Mouse (Mus musculus) embryonic facial prominence, embryonic 11.5 days (tissue): Measurements from ENCODE around the gene Arid5a. TPM values are rescaled to one million over a fixed set of nuclear protein-coding genes. Genes with fewer than 3 reads are reported as not detected.

Experiments used
- ATAC-seq: fragments of 200-750 bp; cut with Nextera tagmentation; replicated peaks from 2 replicates; pipeline ENCODE4 v1.8.0; 2017; ENCODE audit warnings: low read depth; ENCODE audit not compliant: insufficient number of reproducible peaks, low FRiP score, low TSS enrichment
- DNase-seq: peaks from one replicate; pipeline ENCODE4 v3.0.0-alpha.2; 2015; ENCODE audit warnings: low spot score
- H3K27ac ChIP-seq: fragments of 300-500 bp; sonication (generic); replicated peaks from 2 replicates; pipeline ENCODE4 v1.5.1; 2014; ENCODE audit warnings: mild to moderate bottlenecking, low read depth, low read length, control low read depth
- H3K27me3 ChIP-seq: fragments of 300-500 bp; sonication (generic); 2 replicates; pipeline ENCODE4 v1.6.1; 2014; ENCODE audit warnings: mild to moderate bottlenecking, low read length, moderate library complexity, mixed read lengths; ENCODE audit not compliant: control insufficient read depth, insufficient read depth
- H3K36me3 ChIP-seq: fragments of 300-500 bp; sonication (generic); replicated peaks from 2 replicates; pipeline ENCODE4 v1.6.1; 2014; ENCODE audit warnings: low read depth, mild to moderate bottlenecking, low read length, moderate library complexity, mixed read lengths; ENCODE audit not compliant: control insufficient read depth, insufficient read depth
- H3K4me1 ChIP-seq: fragments of 300-500 bp; sonication (generic); 2 replicates; pipeline ENCODE4 v1.6.1; 2014; ENCODE audit warnings: low read length, mixed read lengths; ENCODE audit not compliant: control insufficient read depth, insufficient read depth
- H3K4me2 ChIP-seq: fragments of 300-500 bp; sonication (generic); 2 replicates; pipeline ENCODE4 v1.6.1; 2014; ENCODE audit warnings: low read depth, mild to moderate bottlenecking, control low read depth, low read length, moderate library complexity
- H3K4me3 ChIP-seq: fragments of 300-500 bp; sonication (generic); 2 replicates; pipeline ENCODE4 v1.5.1; 2014; ENCODE audit warnings: low read depth, low read length, control low read depth
- H3K9ac ChIP-seq: fragments of 300-500 bp; sonication (generic); replicated peaks from 2 replicates; pipeline ENCODE4 v1.6.1; 2014; ENCODE audit warnings: mild to moderate bottlenecking, control low read depth, low read length
- H3K9me3 ChIP-seq: fragments of 300-500 bp; sonication (generic); replicated peaks from 2 replicates; pipeline ENCODE4 v1.6.1; 2016; ENCODE audit warnings: mild to moderate bottlenecking, low read length, inconsistent platforms, mixed read lengths; ENCODE audit not compliant: control insufficient read depth
- WGBS: fragments of 180-500 bp; shearing (Covaris S2); extraction: QIAGEN DNeasy Blood & Tissue Kit; methylation state at CpG from one replicate; pipeline ENCODE4 v1.1.7; 2014; 5-methylcytosine and 5-hydroxymethylcytosine counted together
- polyA plus RNA-seq: library from polyadenylated mRNA; unstranded; fragments of >200 nt; fragmentation: Nextera tagmentation; extraction: Ambion mirVana; gene quantifications from 2 replicates; pipeline ENCODE4 v1.2.1, GENCODE M21; 2014

Gene Arid5a
- polyA plus RNA-seq, 1 experiment from 2014 or later: 1.6 TPM

- DNase-seq (no peak), ATAC-seq (no peak; the same call in 1 of the 2 replicates)
- no peak overlapping the region for H3K27ac ChIP-seq
- H3K9ac ChIP-seq: no peak overlapping the region
- H3K4me2 ChIP-seq: no peak overlapping the region
- H3K27me3 ChIP-seq: peaks cover 3% of the 10 kb centered on the region; the same call in 1 of the 2 replicates
- H3K4me1 ChIP-seq: no peaks in the 10 kb centered on the region
- no peaks in the 10 kb centered on the region for H3K36me3 ChIP-seq
- WGBS: 69% methylated on average over 9 of the region's 9 CpGs
- no peak overlapping the region for H3K4me3 ChIP-seq
- no peaks in the 10 kb centered on the region for H3K9me3 ChIP-seq
Measured at GRCm38 (mm10) chr1:36296466-36297149, 10.9 kb upstream of the Arid5a start.

- H3K4me2 ChIP-seq: no peak overlapping the region
- ATAC-seq (no peak), DNase-seq (no peak)
- H3K9me3 ChIP-seq: no peaks in the 10 kb centered on the region
- H3K27me3 ChIP-seq: peaks cover 3% of the 10 kb centered on the region; the same call in 1 of the 2 replicates
- H3K9ac ChIP-seq: no peak overlapping the region
- H3K4me3 ChIP-seq: no peak overlapping the region
- H3K4me1 ChIP-seq: no peaks in the 10 kb centered on the region
- no peaks in the 10 kb centered on the region for H3K36me3 ChIP-seq
- WGBS: 92% methylated on average over 4 of the region's 4 CpGs
- H3K27ac ChIP-seq: no peak overlapping the region
Measured at GRCm38 (mm10) chr1:36298107-36298506, 9.4 kb upstream of the Arid5a start.

- Histone ChIP-seq H3K4me1 (no peaks in the 10 kb centered on the region), H3K27me3 (peaks cover 3% of the 10 kb centered on the region; the same call in 1 of the 2 replicates), H3K27ac (no peak overlapping the region), H3K4me3 (no peak overlapping the region), H3K9me3 (no peaks in the 10 kb centered on the region), H3K36me3 (no peaks in the 10 kb centered on the region), H3K4me2 (no peak overlapping the region), H3K9ac (no peak overlapping the region)
- DNase-seq (no peak), ATAC-seq (no peak)
- 25% methylated on average over 13 of the region's 13 CpGs for WGBS
Measured at GRCm38 (mm10) chr1:36299126-36299525, 8.4 kb upstream of the Arid5a start.

DNA sequence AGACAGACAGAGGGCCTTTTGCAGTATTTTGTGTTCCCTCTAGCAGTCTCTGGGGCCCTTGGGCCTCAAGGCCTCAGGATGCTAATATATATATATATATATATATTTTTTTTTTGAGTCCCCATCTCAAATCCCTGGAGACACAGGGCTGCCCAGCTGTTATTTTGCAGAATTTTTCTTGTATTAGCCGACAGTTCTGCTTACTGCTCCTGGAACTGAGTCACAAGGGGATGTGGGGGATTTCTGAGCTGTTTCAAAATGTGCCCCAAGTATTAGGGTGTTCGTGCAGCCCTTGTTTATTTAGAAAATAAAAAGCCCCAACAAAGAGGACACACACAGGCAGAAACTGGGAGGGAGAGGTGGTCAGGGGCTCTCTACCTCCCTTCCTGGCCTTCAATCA, 7.9 kb upstream of the Arid5a start:
- no peak for ATAC-seq

GRCm38 (mm10) chr1:36300486-36300885, 7.0 kb upstream of the Arid5a start:
- no peak overlapping the region for H3K4me2 ChIP-seq
- H3K27me3 ChIP-seq: peaks cover 3% of the 10 kb centered on the region; the same call in 1 of the 2 replicates
- no peak overlapping the region for H3K9ac ChIP-seq
- no peaks in the 10 kb centered on the region for H3K4me1 ChIP-seq
- H3K27ac ChIP-seq: no peak overlapping the region
- no peaks in the 10 kb centered on the region for H3K9me3 ChIP-seq
- no peak for DNase-seq
- ATAC-seq: no peak
- 87% methylated on average over 6 of the region's 6 CpGs for WGBS
- H3K4me3 ChIP-seq: no peak overlapping the region
- no peaks in the 10 kb centered on the region for H3K36me3 ChIP-seq

More for the DNA sequence above, 7.9 kb upstream of the Arid5a start:
- Histone ChIP-seq H3K4me2 (no peak overlapping the region), H3K4me3 (no peak overlapping the region), H3K9ac (no peak overlapping the region), H3K27me3 (peaks cover 3% of the 10 kb centered on the region; the same call in 1 of the 2 replicates), H3K9me3 (no peaks in the 10 kb centered on the region), H3K36me3 (no peaks in the 10 kb centered on the region), H3K4me1 (no peaks in the 10 kb centered on the region), H3K27ac (no peak overlapping the region)
- no peak for DNase-seq
- WGBS: 62% methylated on average over 2 of the region's 2 CpGs

GRCm38 (mm10) chr1:36302273-36302672, 5.3 kb upstream of the Arid5a start:
- H3K4me3 ChIP-seq: no peak overlapping the region
- no peak for ATAC-seq
- peaks cover 3% of the 10 kb centered on the region; the same call in 1 of the 2 replicates for H3K27me3 ChIP-seq
- no peaks in the 10 kb centered on the region for H3K9me3 ChIP-seq
- no peak overlapping the region for H3K27ac ChIP-seq
- DNase-seq: no peak
- H3K36me3 ChIP-seq: no peaks in the 10 kb centered on the region
- H3K4me2 ChIP-seq: no peak overlapping the region
- WGBS: 69% methylated on average over 8 of the region's 8 CpGs
- no peaks in the 10 kb centered on the region for H3K4me1 ChIP-seq
- H3K9ac ChIP-seq: no peak overlapping the region

GRCm38 (mm10) chr1:36302957-36303356, 4.6 kb upstream of the Arid5a start:
- Histone ChIP-seq H3K9ac (peak overlapping the region; percentile 37; the same call in 1 of the 2 replicates), H3K4me3 (peak overlapping the region; percentile 23; the same call in 1 of the 2 replicates), H3K27ac (no peak overlapping the region), H3K4me2 (peak overlapping the region; percentile 59), H3K4me1 (no peaks in the 10 kb centered on the region), H3K27me3 (peaks cover 3% of the 10 kb centered on the region; the same call in 1 of the 2 replicates), H3K36me3 (no peaks in the 10 kb centered on the region), H3K9me3 (no peaks in the 10 kb centered on the region)
- no peak for DNase-seq
- no peak for ATAC-seq
- 17% methylated on average over 9 of the region's 9 CpGs for WGBS
